Mouse (Mus musculus) stomach, postnatal 0 days (tissue): Measurements from ENCODE around the gene Depdc1b.
A peak's percentile ranks its signal among the peaks of the same experiment; 100 is the strongest.

Experiments
- CTCF ChIP-seq: IDR thresholded peaks from 2 replicates; pipeline ENCODE4 v1.5.1; 2016; ENCODE audit warnings: antibody characterized with exemption, low read depth, mild to moderate bottlenecking, moderate library complexity
- EP300 ChIP-seq: optimal IDR thresholded peaks from 2 replicates; pipeline ENCODE3; 2016; ENCODE audit warnings: antibody characterized with exemption

- TF ChIP-seq CTCF (peak; percentile 67), EP300 (no peak)
Observed at GRCm38 (mm10) chr13:108353781-108354180, 37.6 kb downstream of the Depdc1b start.
